Mouse (Mus musculus) limb, embryonic 14.5 days (tissue): ENCODE measurements around the gene Olfr549. TPM values are rescaled to one million over a fixed set of nuclear protein-coding genes. Genes with fewer than 3 reads are reported as not detected.

Experiments
- ATAC-seq: fragments of 200-750 bp; cut with Nextera tagmentation; 2 replicates; pipeline ENCODE4 v1.8.0; 2017; ENCODE audit warnings: low read depth, moderate number of reproducible peaks, moderate TSS enrichment; ENCODE audit not compliant: low FRiP score
- DNase-seq: peaks from one replicate; pipeline ENCODE4 v3.0.0-alpha.2; 2015; ENCODE audit warnings: low spot score
- H3K27ac ChIP-seq: fragments of 300-500 bp; sonication (generic); replicated peaks from 2 replicates; pipeline ENCODE4 v1.5.1; 2014; ENCODE audit warnings: low read depth, mild to moderate bottlenecking, low read length, moderate library complexity, mixed read lengths
- H3K27me3 ChIP-seq: fragments of 300-500 bp; sonication (generic); 2 replicates; pipeline ENCODE4 v1.6.1; 2014; ENCODE audit warnings: low read length, mixed read lengths; ENCODE audit not compliant: control insufficient read depth, insufficient read depth
- H3K36me3 ChIP-seq: fragments of 300-500 bp; sonication (generic); 2 replicates; pipeline ENCODE4 v1.6.1; 2014; ENCODE audit warnings: mild to moderate bottlenecking, low read length, moderate library complexity, mixed read lengths; ENCODE audit not compliant: control insufficient read depth, insufficient read depth
- H3K4me1 ChIP-seq: fragments of 300-500 bp; sonication (generic); 2 replicates; pipeline ENCODE4 v1.6.1; 2014; ENCODE audit warnings: antibody characterized with exemption, low read length, mixed read lengths; ENCODE audit not compliant: control insufficient read depth, insufficient read depth
- H3K4me2 ChIP-seq: fragments of 300-500 bp; sonication (generic); replicated peaks from 2 replicates; pipeline ENCODE4 v1.6.1; 2014; ENCODE audit warnings: low read depth, mild to moderate bottlenecking, low read length, moderate library complexity; ENCODE audit not compliant: severe bottlenecking
- H3K4me3 ChIP-seq: fragments of 300-500 bp; sonication (generic); replicated peaks from 2 replicates; pipeline ENCODE4 v1.5.1; 2014; ENCODE audit warnings: low read length
- H3K9ac ChIP-seq: fragments of 300-500 bp; sonication (generic); 2 replicates; pipeline ENCODE4 v1.6.1; 2014; ENCODE audit warnings: mild to moderate bottlenecking, low read depth, low read length, moderate library complexity; ENCODE audit not compliant: severe bottlenecking
- H3K9me3 ChIP-seq: fragments of 300-500 bp; sonication (generic); 2 replicates; pipeline ENCODE4 v1.6.1; 2016; ENCODE audit warnings: low read length; ENCODE audit not compliant: control insufficient read depth
- POLR2A ChIP-seq: fragments of 200-500 bp; IDR thresholded peaks from 2 replicates; pipeline ENCODE4 v1.8.0; 2012; ENCODE audit warnings: inconsistent platforms, mild to moderate bottlenecking, moderate library complexity, borderline replicate concordance; ENCODE audit not compliant: insufficient read depth, insufficient read length; ENCODE audit errors: extremely low read depth
- WGBS: fragments of 180-500 bp; shearing (Covaris S2); extraction: QIAGEN DNeasy Blood & Tissue Kit; methylation state at CpG from one replicate; pipeline ENCODE4 v1.1.7; 2014; 5-methylcytosine and 5-hydroxymethylcytosine counted together
- polyA plus RNA-seq, 2 experiments: library from polyadenylated mRNA; depleted of rRNA in 1 of 2; stranded (reverse) in 1 of 2; unstranded in 1 of 2; fragments of >200 nt; fragmentation: Nextera tagmentation in 1 of 2; extraction: Ambion mirVana in 1 of 2; gene quantifications; 2 replicates each; pipeline versions ENCODE4 v1.2.1 to v1.2.3; 2012 to 2014

Olfr549 gene
- polyA plus RNA-seq, 2 experiments = not detected

DNA sequence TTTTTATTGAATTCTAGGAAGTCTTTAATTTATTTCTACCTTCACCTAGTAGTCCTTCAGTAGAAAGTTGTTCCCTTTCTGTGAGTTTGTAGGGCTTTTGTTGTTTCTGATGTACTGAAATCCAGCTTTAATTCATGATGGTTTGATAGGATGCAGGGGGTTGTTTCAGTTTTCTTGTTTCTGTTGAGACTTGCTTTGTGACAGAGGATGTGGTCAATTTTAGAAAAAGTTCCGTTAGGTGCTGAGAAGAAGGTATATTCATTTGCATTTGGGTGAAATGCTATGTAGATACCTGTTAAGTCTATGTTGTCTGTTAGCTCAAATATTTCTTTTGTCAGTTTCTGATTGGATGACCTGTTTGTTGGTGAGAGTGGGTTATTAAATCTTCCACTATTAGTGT, 20.6 kb upstream of the Olfr549 start:
- 88% methylated on average over 1 of the region's 1 CpGs for WGBS
- Histone ChIP-seq H3K9ac (no peak overlapping the region), H3K27me3 (no peaks in the 10 kb centered on the region), H3K4me1 (no peaks in the 10 kb centered on the region), H3K4me3 (no peak overlapping the region), H3K27ac (no peak overlapping the region), H3K9me3 (no peaks in the 10 kb centered on the region), H3K36me3 (no peaks in the 10 kb centered on the region), H3K4me2 (no peak overlapping the region)
- ATAC-seq (no peak), DNase-seq (no peak)
- no peak for TF ChIP-seq POLR2A

GRCm38 (mm10) chr7:102534449-102534848, 15.2 kb upstream of the Olfr549 start, which contains the start of gene Olfr547:
Gene Olfr547, plus strand, starts transcription at chr7:102534749.
- Histone ChIP-seq H3K4me2 (no peak within 1 kb of the TSS), H3K36me3 (no peaks in the 10 kb centered on the region), H3K9ac (no peak within 1 kb of the TSS), H3K4me3 (no peak within 1 kb of the TSS), H3K9me3 (no peaks in the 10 kb centered on the region), H3K27ac (no peak within 1 kb of the TSS), H3K4me1 (no peaks in the 10 kb centered on the region), H3K27me3 (no peaks in the 10 kb centered on the region)
- WGBS = 74% methylated on average over 1 of the region's 1 CpGs
- ATAC-seq (no peak), DNase-seq (no peak)
- no peak for TF ChIP-seq POLR2A

GRCm38 (mm10) chr7:102540596-102540995, 9.1 kb upstream of the Olfr549 start, which contains the start of gene Olfr548-ps1:
Gene Olfr548-ps1, plus strand, starts transcription at chr7:102540896.
- DNase-seq = no peak
- Histone ChIP-seq H3K9ac (no peak within 1 kb of the TSS), H3K36me3 (no peaks in the 10 kb centered on the region), H3K27me3 (no peaks in the 10 kb centered on the region), H3K4me2 (no peak within 1 kb of the TSS), H3K27ac (no peak within 1 kb of the TSS), H3K9me3 (no peaks in the 10 kb centered on the region), H3K4me3 (no peak within 1 kb of the TSS), H3K4me1 (no peaks in the 10 kb centered on the region)
- ATAC-seq = no peak
- 76% methylated on average over 2 of the region's 2 CpGs for WGBS
- TF ChIP-seq POLR2A = no peak

GRCm38 (mm10) chr7:102541251-102541650, 8.4 kb upstream of the Olfr549 start:
- no peaks in the 10 kb centered on the region for H3K27me3 ChIP-seq
- no peak overlapping the region for H3K27ac ChIP-seq
- H3K9ac ChIP-seq = no peak overlapping the region
- H3K4me2 ChIP-seq = no peak overlapping the region
- no peak for TF ChIP-seq POLR2A
- no peaks in the 10 kb centered on the region for H3K4me1 ChIP-seq
- H3K9me3 ChIP-seq = no peaks in the 10 kb centered on the region
- H3K36me3 ChIP-seq = no peaks in the 10 kb centered on the region
- no peak for DNase-seq
- WGBS = 59% methylated on average over 3 of the region's 3 CpGs
- H3K4me3 ChIP-seq = no peak overlapping the region
- ATAC-seq = no peak

DNA sequence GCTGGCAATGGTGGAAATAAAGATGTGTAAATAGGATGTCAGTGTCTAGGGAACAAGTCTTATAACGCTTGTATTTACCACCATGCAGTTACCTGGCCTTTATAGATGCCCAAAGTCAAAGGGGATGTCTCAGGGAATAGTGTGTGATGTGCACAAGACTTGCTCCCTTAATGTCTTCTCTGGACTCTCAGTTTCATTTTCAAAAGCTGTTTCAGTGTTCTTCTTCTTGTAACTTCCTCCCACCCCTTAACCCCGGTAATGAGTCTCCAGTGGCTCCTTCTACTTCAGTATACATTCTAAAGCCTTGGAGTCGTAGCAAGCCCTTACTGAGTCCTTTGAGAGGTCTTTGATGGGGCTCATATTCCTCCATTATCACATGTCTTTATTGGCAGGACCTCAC, 3.6 kb downstream of the Olfr549 start:
- ATAC-seq = no peak
- TF ChIP-seq POLR2A = no peak
- DNase-seq = no peak
- H3K4me1 ChIP-seq = no peaks in the 10 kb centered on the region
- H3K4me2 ChIP-seq = no peak overlapping the region
- no peaks in the 10 kb centered on the region for H3K36me3 ChIP-seq
- no peak overlapping the region for H3K27ac ChIP-seq
- H3K4me3 ChIP-seq = no peak overlapping the region
- H3K9ac ChIP-seq = no peak overlapping the region
- H3K9me3 ChIP-seq = no peaks in the 10 kb centered on the region
- H3K27me3 ChIP-seq = no peaks in the 10 kb centered on the region
- WGBS = 69% methylated on average over 3 of the region's 3 CpGs
